Mouse (Mus musculus) megakaryocyte, embryonic 14.5 days (primary cell): ENCODE results near the gene Ethe1. TPM values are rescaled to one million over a fixed set of nuclear protein-coding genes. Genes with fewer than 3 reads are reported as not detected.
A peak's percentile ranks its signal among the peaks of the same experiment; 100 is the strongest.
"Not testable (repeated sequence)": the region's sequence is repeated elsewhere in the genome, so short reads cannot be mapped to it uniquely, and the experiment has no call there.

Experiments used
- H3K27me3 ChIP-seq: replicated peaks from 2 replicates; pipeline ENCODE3; 2012; ENCODE audit warnings: inconsistent platforms
- H3K36me3 ChIP-seq: replicated peaks from 2 replicates; pipeline ENCODE3; 2012; ENCODE audit warnings: low read length, inconsistent platforms, mixed read lengths
- H3K4me1 ChIP-seq: 2 replicates; pipeline ENCODE4 v1.6.1; 2012; ENCODE audit warnings: inconsistent platforms
- H3K4me3 ChIP-seq: replicated peaks from 2 replicates; pipeline ENCODE3; 2012; ENCODE audit warnings: moderate library complexity, mild to moderate bottlenecking, inconsistent platforms
- H3K9me3 ChIP-seq: 2 replicates; pipeline ENCODE4 v1.6.1; 2012; ENCODE audit warnings: inconsistent platforms
- FLI1 ChIP-seq: IDR thresholded peaks from 2 replicates; pipeline ENCODE4 v1.6.1; 2012; ENCODE audit warnings: low read length, inconsistent platforms, mixed read lengths
- GATA1 ChIP-seq: IDR thresholded peaks from 3 replicates; pipeline ENCODE4 v1.6.1; 2012; ENCODE audit warnings: mixed read lengths, low read length, inconsistent platforms, borderline replicate concordance
- polyA plus RNA-seq: library from polyadenylated mRNA; stranded (reverse); fragments of >175 nt; gene quantifications from 2 replicates; pipeline ENCODE4 v1.2.3, GENCODE M21; 2012; ENCODE audit warnings: low replicate concordance; ENCODE audit not compliant: insufficient read depth

Ethe1 gene
- polyA plus RNA-seq, 1 experiment: 17.5 TPM

DNA sequence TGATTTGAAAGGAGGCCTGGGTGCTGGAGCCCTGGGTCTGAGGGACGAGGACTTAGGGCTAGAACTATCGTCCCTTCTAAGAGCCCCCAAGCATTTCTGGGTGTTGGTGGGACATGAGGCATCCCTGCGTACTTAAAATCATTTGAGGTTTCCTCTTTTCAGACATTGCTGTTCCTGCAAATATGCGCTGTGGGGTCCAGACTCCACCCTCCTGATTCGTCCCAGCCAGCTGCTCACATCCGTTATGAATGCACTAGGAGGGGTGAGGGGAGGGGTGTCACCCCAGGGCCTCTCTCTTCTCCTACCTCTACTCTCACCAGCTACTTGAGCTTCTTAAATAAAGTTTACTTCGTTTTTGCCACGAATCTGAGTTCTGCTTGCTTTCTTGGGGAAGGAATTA lies 21.2 kb downstream of the Ethe1 start:
- no peak for TF ChIP-seq FLI1
- no peak for TF ChIP-seq GATA1
- peaks cover 4% of the 10 kb centered on the region for H3K27me3 ChIP-seq
- no peaks in the 10 kb centered on the region for H3K9me3 ChIP-seq
- H3K36me3 ChIP-seq: peaks cover 16% of the 10 kb centered on the region
- peaks cover 39% of the 10 kb centered on the region for H3K4me1 ChIP-seq
- H3K4me3 ChIP-seq: peak overlapping the region; percentile 33

DNA sequence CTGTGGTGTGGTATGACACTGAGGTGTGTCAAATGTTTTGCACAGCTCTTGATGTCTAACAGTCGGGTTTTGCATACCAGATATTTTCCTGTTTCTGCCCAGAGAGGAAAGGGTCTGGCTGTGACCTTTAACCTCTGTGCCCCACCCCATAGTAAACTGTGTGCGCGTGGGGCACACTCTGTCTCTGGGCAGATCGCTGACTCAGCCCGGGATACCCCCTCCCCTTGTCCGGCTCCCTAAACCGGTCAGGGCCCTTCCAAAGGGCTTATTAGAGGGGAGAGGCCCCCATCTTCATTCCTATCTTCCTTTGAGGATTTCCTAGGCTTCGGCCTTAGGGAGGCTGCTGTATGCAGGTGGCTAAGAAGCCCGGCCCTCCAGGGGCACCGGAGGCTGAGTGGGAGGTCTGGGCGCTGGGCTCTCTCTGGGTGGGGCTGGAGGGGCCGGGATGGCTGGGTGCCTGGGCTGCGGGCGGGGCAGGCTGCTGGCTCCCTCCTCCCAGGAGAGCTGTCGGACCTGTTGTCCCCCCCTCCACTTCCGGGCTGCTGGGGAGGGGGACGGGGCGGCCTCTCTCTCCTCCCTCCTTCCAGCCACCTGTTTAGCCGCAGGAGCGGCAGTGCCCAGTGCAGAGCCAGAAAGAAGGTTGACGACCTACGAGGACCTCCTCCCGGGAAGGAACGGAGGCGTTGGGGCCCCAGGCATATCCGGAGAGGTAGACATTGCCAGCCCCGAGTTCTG lies 23.0 kb downstream of the Ethe1 start, which contains the start of gene Phldb3:
Gene Phldb3 (plus strand): TSS at position 620 of the 735 bp plus-strand sequence.
- H3K36me3 ChIP-seq: peaks cover 16% of the 10 kb centered on the region
- TF ChIP-seq FLI1 (no peak), GATA1 (no peak)
- H3K4me3 ChIP-seq: peak within 1 kb of the TSS; percentile 92

DNA sequence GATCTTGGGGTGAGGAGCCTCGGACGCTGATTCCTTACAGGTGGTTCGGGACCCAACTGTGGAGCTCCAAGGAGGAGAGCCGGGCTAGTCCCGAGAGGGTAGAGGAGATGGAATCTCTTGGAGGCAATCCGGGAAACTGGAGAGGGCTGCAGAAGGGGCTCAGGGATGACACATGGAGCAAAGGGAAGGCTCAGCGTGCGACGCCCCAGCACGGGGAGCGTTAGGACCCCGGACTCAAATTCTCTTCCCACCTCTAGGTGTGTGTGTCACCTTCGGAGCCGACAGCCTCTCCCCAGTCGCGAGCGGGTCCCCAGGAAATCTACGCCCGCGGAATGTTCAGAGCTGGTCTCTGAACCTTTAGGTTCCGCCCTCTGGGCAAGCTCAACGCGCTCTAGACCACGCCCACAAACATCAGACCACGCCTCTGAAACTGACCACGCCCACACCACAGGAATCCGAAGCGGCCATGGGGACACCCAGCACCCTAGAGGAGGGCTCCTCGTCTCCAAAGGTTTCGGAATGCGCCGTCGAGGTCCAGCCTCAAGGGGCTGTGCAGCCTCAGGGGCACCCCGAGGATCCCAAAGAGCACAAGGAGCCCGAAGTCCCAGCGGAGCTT lies 23.6 kb downstream of the Ethe1 start:
- H3K9me3 ChIP-seq: no peaks in the 10 kb centered on the region
- H3K27me3 ChIP-seq: peaks cover 4% of the 10 kb centered on the region
- peaks cover 20% of the 10 kb centered on the region for H3K36me3 ChIP-seq
- peaks cover 45% of the 10 kb centered on the region for H3K4me1 ChIP-seq
- no peak for TF ChIP-seq FLI1
- no peak for TF ChIP-seq GATA1
- peak overlapping the region; percentile 92 for H3K4me3 ChIP-seq

More for the DNA sequence above, 23.0 kb downstream of the Ethe1 start, which contains the start of gene Phldb3:
- peaks cover 4% of the 10 kb centered on the region for H3K27me3 ChIP-seq
- H3K4me1 ChIP-seq: peaks cover 43% of the 10 kb centered on the region
- no peaks in the 10 kb centered on the region for H3K9me3 ChIP-seq

DNA sequence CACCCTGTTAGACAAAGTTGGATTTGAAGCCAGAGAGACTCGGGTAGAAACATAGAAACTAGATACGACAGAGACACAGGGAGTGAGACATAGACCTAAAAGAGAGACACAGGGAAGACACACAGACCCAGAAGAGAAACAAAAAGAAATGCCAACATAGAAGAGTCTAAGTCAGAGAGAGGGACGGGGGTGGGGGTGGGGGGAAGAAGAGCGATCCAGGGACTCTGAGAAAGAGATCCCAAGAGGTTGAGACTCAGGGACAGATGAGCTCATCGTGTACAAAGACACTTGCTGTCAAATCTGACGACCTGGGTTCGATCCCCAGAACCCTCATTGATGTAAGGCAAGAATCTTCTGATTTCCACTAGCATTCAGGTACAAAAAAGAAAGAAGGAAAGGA lies 24.4 kb downstream of the Ethe1 start:
- peaks cover 4% of the 10 kb centered on the region for H3K27me3 ChIP-seq
- H3K36me3 ChIP-seq: peaks cover 27% of the 10 kb centered on the region
- no peak for TF ChIP-seq FLI1
- no peak for TF ChIP-seq GATA1
- no peaks in the 10 kb centered on the region for H3K9me3 ChIP-seq
- H3K4me1 ChIP-seq: peaks cover 52% of the 10 kb centered on the region
- peak overlapping the region; percentile 92 for H3K4me3 ChIP-seq

DNA sequence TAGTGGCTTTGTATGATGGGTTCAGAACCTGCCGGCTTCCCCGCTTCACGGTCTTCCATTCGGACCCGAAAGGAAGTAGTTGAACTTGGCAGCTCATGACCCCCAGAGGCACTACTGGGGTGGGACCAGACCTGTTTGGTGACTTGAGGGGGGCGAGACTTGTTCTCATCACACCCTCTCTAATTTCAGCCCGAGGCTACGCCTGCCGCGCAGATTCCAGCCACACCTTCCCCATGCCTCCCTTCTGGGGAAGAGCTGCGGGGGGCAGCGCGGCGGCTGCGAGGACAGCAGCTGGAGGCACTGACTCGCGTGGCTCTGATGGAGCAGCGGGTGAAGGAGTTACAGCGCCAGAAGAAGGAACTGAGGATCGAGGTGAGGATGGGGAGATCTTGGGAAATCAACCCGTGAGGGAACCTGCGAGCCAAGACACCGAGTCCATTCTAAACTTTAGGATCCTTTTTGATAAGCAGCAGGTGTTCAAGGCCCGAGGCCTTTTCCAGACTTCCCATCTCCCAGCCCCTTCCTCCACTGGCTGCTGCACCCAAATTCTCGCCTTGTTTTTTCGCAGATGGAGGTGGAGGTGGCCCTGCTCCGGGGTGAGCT lies 25.1 kb downstream of the Ethe1 start:
- H3K9me3 ChIP-seq: no peaks in the 10 kb centered on the region

DNA sequence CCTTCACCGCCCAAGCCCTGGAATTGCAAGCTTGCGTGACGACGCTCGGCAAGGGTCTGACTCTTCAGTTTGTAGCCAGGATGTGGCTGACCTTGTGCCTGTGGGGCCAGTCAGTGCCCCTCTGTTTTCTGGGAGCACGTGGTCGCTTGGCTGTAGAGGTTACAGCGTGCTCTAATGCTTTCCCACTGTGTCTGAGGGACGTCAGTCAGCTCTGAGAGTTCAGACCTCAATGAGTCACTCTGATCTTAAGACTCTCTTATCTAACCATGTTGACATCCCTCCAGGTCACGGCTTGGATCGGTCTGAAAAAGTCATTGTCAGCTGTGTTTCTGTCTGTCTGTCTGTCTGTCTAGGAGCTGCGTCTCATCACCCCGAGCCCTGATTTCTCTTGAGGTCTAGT lies 27.5 kb downstream of the Ethe1 start:
- Histone ChIP-seq H3K4me1 (peaks cover 57% of the 10 kb centered on the region), H3K4me3 (no peak overlapping the region), H3K36me3 (peaks cover 55% of the 10 kb centered on the region), H3K27me3 (peaks cover 4% of the 10 kb centered on the region), H3K9me3 (peaks cover 7% of the 10 kb centered on the region; the same call in 1 of the 2 replicates)
- TF ChIP-seq GATA1 (no peak), FLI1 (no peak)

More for the DNA sequence above, 25.1 kb downstream of the Ethe1 start:
- Histone ChIP-seq H3K27me3 (peaks cover 4% of the 10 kb centered on the region), H3K4me3 (peak overlapping the region; percentile 28), H3K36me3 (peaks cover 34% of the 10 kb centered on the region), H3K4me1 (peaks cover 59% of the 10 kb centered on the region)
- TF ChIP-seq GATA1: no peak
- no peak for TF ChIP-seq FLI1

DNA sequence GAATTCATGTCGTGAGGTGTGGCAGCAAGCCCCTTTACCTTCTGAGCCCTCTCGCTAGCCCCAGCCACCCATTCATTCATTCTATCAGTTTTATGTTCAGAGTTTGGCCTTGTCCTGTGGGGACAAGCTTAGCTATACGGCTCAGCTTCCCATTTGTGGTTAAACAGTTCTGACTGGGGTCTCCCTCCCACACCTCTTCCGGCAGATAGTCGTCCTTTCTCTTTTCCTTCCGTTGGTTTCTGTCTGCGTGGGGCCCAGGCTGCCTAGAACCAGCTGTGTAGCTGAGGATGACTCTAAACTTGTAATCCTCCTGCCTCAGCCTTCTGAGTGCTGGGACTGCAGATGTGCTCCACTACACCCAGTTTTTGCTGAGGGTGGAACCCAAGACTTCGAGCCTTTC lies 30.4 kb downstream of the Ethe1 start:
- Histone ChIP-seq H3K27me3 (no peaks in the 10 kb centered on the region), H3K4me3 (no peak overlapping the region)
- TF ChIP-seq FLI1: no peak
- no peak for TF ChIP-seq GATA1

DNA sequence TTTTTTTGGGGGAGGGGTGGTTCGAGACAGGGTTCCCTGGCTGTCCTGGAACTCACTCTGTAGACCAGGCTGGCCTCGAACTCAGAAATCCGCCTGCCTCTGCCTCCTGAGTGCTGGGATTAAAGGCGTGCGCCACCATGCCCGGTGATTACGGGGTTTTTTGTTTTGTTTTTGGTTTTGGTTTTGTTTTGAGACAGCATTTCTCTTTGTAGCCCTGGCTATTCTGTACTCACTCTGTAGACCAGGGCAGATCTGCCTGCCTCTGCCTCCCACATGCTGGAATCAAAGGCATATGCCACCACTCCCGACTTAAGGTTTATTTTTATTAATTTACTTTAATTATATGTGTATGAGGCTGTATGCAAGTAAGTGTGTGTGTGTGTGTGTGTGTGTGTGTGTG lies 31.0 kb downstream of the Ethe1 start:
- peaks cover 21% of the 10 kb centered on the region for H3K9me3 ChIP-seq
- peaks cover 36% of the 10 kb centered on the region for H3K4me1 ChIP-seq
- H3K4me3 ChIP-seq, H3K27me3 ChIP-seq: not testable (repeated sequence)
- H3K36me3 ChIP-seq: peaks cover 77% of the 10 kb centered on the region

More for the DNA sequence above, 30.4 kb downstream of the Ethe1 start:
- Histone ChIP-seq H3K36me3 (peaks cover 77% of the 10 kb centered on the region), H3K4me1 (peaks cover 38% of the 10 kb centered on the region), H3K9me3 (peaks cover 17% of the 10 kb centered on the region)

DNA sequence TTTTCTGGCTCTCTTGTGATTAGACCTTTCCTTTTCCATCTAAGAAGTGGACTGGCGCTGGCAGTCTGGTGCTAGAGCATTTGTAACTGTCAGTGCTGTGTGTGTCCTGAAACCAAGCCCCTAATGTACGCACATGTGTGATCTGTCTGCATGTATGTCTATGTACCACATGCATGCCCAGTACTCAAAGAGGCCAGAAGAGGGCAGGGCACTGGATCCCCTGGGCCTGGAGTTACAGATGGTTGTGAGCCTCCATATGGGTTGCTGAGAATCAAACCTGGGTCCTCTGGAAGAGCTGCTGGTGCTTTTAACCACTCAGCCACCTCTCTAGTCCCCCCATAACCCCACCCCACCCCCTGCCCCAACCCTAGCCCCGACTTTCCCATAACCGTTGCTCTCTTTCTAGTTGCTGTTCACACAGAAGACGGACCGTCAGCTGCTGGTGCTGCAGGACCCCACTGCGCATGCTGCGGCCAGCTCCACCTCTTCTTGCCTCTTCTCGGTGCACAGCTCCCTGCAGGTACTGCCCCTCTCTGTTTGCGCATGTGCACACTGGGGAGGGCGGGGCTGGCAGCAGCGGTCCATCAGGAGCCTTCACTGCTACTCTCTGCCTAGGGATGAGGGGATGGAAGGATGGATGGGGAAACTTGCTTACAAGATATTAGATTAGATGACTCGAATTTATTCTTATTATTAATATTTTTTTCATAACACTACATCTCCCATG lies 32.5 kb downstream of the Ethe1 start:
- peaks cover 32% of the 10 kb centered on the region for H3K4me1 ChIP-seq
- no peaks in the 10 kb centered on the region for H3K27me3 ChIP-seq
- H3K9me3 ChIP-seq: peaks cover 21% of the 10 kb centered on the region
- TF ChIP-seq GATA1: no peak
- no peak for TF ChIP-seq FLI1
- H3K36me3 ChIP-seq: peaks cover 86% of the 10 kb centered on the region
- H3K4me3 ChIP-seq: peak overlapping the region; percentile 42
